Mouse (Mus musculus) adrenal gland, adult (tissue): ENCODE results near the gene Tpo.

Source experiments
- DNase-seq, 2 experiments: peaks; one replicate each; pipeline ENCODE4 v3.0.0; 2022 to 2023; ENCODE audit warnings: low spot score in 1 of 2; ENCODE audit not compliant: inconsistent age in 2 of 2

The Tpo gene

GRCm38 (mm10) chr12:30024264-30024825, 108.1 kb downstream of the Tpo start:
- peak in 1 of 2 experiments; percentile 72 for DNase-seq

DNA sequence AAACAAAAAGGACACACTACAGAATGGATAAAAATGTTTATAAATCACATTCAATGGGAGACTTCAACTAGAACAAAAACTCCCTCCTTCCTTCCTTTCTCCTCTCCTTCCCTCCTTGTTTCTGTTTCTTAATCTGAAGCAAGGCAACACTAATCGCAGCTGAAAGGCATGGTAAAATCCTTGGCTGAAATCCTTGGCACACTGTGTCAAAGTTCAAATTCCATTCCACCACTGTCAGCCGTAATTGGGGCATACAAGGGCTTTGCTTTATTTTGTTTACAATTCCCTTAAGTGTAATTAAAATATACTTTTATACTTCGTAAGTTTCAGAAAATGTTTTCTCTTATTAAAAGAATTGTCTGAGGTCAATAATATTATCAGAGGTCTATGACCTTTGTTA, 108.9 kb downstream of the Tpo start:
- DNase-seq, result peak; percentile 44 to 76

GRCm38 (mm10) chr12:30020447-30020846, 112.0 kb downstream of the Tpo start:
- no peak for DNase-seq

GRCm38 (mm10) chr12:30017131-30017530, 115.3 kb downstream of the Tpo start:
- DNase-seq, result no peak

- DNase-seq, result no peak
These were observed 116.9 kb downstream of the Tpo start for GRCm38 (mm10) chr12:30015501-30015900.

DNA sequence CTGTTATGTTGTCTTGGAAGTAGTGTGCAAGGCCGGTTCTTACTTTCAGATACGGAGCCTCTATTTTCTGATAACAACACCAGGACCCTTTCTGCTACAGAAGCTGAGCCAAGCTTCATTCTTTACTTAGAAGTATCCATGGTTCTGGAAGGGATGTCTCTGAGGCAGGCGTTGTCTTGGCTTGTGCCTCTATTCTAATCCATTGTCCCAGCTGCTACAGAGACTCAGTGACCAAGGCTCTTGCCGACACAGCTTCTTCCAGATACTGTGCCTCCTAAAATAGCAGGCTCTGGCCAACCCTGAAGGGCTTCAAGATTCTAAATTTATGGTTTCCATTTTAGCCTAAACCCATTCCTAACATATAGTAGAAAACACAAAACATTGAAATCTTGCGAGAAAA, 123.7 kb downstream of the Tpo start:
- no peak for DNase-seq

GRCm38 (mm10) chr12:30006586-30006985, 125.8 kb downstream of the Tpo start:
- no peak for DNase-seq
